Mouse (Mus musculus) kidney, embryonic 14.5 days (tissue): ENCODE measurements at regions not wholly inside any gene's neighbourhood (a gene's known extent, or its start where the extent isn't known, plus 50 kb on each side); places are given as distances from the start of the nearest gene placed in this dataset.

Experiments
- ATAC-seq: fragments of 200-750 bp; cut with Nextera tagmentation; 2 replicates; pipeline ENCODE4 v1.8.0; 2017; ENCODE audit warnings: moderate number of reproducible peaks, mild to moderate bottlenecking, moderate TSS enrichment, moderate library complexity; ENCODE audit not compliant: low FRiP score, low TSS enrichment
- H3K27ac ChIP-seq: fragments of 300-500 bp; sonication (generic); 2 replicates; pipeline ENCODE4 v1.5.1; 2014; ENCODE audit warnings: low read depth, mild to moderate bottlenecking, low read length, moderate library complexity, mixed read lengths
- H3K27me3 ChIP-seq: fragments of 300-500 bp; sonication (generic); 2 replicates; pipeline ENCODE4 v1.6.1; 2014; ENCODE audit warnings: mild to moderate bottlenecking, low read length; ENCODE audit not compliant: control insufficient read depth, insufficient read depth
- H3K36me3 ChIP-seq: fragments of 300-500 bp; sonication (generic); 2 replicates; pipeline ENCODE4 v1.6.1; 2014; ENCODE audit warnings: low read length, mixed read lengths; ENCODE audit not compliant: control insufficient read depth, insufficient read depth
- H3K4me1 ChIP-seq: fragments of 300-500 bp; sonication (generic); 2 replicates; pipeline ENCODE4 v1.6.1; 2014; ENCODE audit warnings: low read length, mixed read lengths; ENCODE audit not compliant: control insufficient read depth, insufficient read depth
- H3K4me2 ChIP-seq: fragments of 300-500 bp; sonication (generic); replicated peaks from 2 replicates; pipeline ENCODE4 v1.6.1; 2014; ENCODE audit warnings: low read depth, mild to moderate bottlenecking, low read length
- H3K4me3 ChIP-seq: fragments of 300-500 bp; sonication (generic); 2 replicates; pipeline ENCODE4 v1.5.1; 2014; ENCODE audit warnings: mild to moderate bottlenecking, low read length
- H3K9ac ChIP-seq: fragments of 300-500 bp; sonication (generic); 2 replicates; pipeline ENCODE4 v1.6.1; 2014; ENCODE audit warnings: low read depth, mild to moderate bottlenecking, low read length, moderate library complexity
- H3K9me3 ChIP-seq: fragments of 300-500 bp; sonication (generic); 2 replicates; pipeline ENCODE4 v1.6.1; 2016; ENCODE audit warnings: low read length; ENCODE audit not compliant: control insufficient read depth
- WGBS: fragments of 180-500 bp; shearing (Covaris S2); extraction: QIAGEN DNeasy Blood & Tissue Kit; methylation state at CpG from one replicate; pipeline ENCODE4 v1.1.7; 2014; 5-methylcytosine and 5-hydroxymethylcytosine counted together

DNA sequence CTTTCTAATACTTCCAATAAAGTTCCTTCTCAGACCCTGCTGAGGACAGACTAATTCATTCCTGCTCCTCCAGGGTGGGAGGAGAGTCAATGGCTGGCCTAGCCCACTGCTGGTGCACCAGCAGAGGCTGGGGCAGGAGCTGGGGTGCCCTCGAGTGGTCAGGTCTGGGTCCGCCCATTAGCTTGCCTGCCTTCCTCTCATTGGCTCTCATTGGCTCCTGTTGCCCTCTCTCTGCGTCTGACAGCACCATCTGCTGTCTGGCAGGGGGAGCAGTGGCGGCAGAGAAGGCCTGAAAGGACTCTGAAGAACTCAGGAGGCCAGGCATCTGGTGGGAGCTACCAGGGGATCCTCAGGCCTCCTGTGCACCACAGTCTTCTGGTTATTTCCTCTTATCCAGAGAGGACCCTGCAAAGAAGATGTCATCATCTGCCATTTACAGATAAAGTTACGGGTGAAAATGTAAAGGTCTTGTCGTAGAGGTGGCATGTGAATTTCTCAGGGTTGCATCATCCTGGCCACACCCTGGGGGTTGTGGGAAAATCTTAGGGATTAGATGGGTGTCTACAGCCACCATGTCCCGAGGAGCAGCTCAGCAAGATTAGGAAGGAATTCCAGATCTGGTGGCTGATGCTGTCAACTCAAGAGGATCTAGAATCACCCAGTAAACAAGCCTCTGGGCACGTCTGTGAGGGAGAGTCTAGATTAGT lies 66.6 kb upstream of the Gli2 start:
- 50% methylated on average over 8 of the region's 8 CpGs for WGBS
- Histone ChIP-seq H3K27ac (no peak overlapping the region), H3K4me2 (no peak overlapping the region), H3K27me3 (no peaks in the 10 kb centered on the region), H3K9ac (no peak overlapping the region), H3K9me3 (no peaks in the 10 kb centered on the region), H3K4me3 (no peak overlapping the region), H3K4me1 (no peaks in the 10 kb centered on the region), H3K36me3 (no peaks in the 10 kb centered on the region)
- peak; percentile 60; the same call in 1 of the 2 replicates for ATAC-seq

DNA sequence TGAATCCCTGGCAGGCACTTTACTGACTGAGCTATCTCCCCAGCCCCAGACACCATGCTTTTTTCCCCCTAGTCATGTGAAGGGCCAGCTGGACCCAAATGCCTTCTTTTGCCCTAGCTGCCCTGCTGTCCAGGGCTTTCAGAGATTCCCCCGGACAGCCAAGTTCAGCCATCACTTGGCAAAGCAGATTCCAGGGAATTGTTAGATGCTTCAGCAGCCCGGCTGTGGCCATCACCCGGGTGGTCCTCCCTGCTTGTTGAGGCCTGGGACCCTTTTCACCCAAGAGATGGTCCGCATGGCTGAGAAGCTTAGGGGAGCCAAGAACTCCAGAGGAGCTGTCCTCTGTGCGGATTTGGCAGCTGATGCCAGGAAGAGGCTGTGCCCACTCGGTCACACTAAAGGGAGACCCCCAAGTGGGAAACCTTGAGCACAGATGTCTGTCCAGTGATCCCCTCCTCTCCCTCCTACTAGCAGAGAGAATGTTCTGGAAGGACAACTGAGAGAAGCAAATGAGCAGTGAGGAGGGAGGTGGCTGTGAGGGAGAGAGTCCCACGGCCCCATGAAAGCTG lies 61.8 kb upstream of the Gli2 start:
- no peaks in the 10 kb centered on the region for H3K9me3 ChIP-seq
- H3K9ac ChIP-seq = no peak overlapping the region
- no peaks in the 10 kb centered on the region for H3K27me3 ChIP-seq
- no peak overlapping the region for H3K4me2 ChIP-seq
- no peak overlapping the region for H3K27ac ChIP-seq
- no peak overlapping the region for H3K4me3 ChIP-seq
- H3K4me1 ChIP-seq = no peaks in the 10 kb centered on the region
- no peaks in the 10 kb centered on the region for H3K36me3 ChIP-seq
- no peak for ATAC-seq
- 87% methylated on average over 7 of the region's 7 CpGs for WGBS

DNA sequence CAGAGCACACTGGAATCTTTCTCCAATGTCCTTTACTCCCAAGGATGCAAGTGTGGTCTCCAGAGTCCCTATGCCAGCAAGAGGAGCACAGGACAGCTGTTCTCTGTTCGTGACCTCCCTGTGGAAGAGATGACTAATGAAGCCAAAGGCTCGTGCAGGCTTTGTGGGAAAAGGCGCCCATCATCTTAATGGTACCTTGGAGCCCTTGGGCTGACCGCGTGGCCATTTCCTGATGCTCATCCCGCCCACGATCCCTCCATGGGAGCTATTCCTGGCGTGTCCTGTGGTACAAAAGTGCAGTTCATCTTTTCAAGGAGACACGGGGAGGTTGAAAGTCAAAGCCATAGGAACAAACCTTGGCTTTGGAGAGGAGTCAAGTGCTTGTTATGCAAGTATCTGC lies 55.2 kb upstream of the Gli2 start:
- whole genome bisulfite sequencing = 71% methylated on average over 9 of the region's 9 CpGs
- no peak for ATAC-seq

DNA sequence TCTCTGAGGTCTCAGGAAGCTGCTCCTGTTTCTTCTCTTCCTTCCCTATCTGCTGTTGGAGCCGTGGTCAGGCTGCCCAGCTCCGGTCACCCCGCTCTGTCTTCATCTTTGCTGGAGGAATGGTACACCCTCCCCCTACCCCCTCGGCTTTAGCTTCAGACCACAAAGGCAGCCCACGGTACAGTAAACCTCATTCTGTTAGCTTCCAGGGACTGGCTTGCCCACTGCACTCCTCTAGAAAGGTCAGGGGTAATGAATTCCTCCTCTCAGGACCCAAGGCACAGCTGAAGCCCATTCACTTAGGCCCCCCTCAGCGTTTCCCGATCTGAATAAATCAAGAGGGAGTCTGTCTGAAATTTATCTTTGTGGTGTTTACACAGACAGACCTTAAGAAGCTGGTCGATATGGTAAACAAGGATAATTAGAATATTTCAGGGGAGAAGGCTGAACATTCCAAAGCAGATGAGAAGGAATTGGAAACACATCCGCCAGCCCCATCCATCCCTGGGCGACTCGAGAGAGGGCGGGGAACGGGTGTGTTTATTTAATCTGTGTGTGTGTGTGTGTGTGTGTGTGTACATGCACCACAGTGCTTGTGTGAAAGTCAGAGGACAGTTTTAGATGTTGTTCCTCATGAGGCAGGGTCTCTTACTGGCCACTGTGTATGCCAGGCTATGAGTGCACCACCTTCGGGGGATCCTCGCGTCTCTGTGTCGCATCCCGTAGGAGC lies 53.0 kb upstream of the Gli2 start:
- Histone ChIP-seq H3K4me1 (no peaks in the 10 kb centered on the region), H3K27me3 (no peaks in the 10 kb centered on the region), H3K4me2 (no peak overlapping the region), H3K36me3 (no peaks in the 10 kb centered on the region), H3K27ac (no peak overlapping the region), H3K9me3 (no peaks in the 10 kb centered on the region), H3K4me3 (no peak overlapping the region), H3K9ac (no peak overlapping the region)
- 69% methylated on average over 18 of the region's 18 CpGs for WGBS
- peak; percentile 46; the same call in 1 of the 2 replicates for ATAC-seq

More for the DNA sequence above, 55.2 kb upstream of the Gli2 start:
- H3K4me2 ChIP-seq = no peak overlapping the region
- H3K9me3 ChIP-seq = no peaks in the 10 kb centered on the region
- no peaks in the 10 kb centered on the region for H3K27me3 ChIP-seq
- no peak overlapping the region for H3K9ac ChIP-seq
- no peak overlapping the region for H3K4me3 ChIP-seq
- H3K36me3 ChIP-seq = no peaks in the 10 kb centered on the region
- H3K27ac ChIP-seq = no peak overlapping the region
- no peaks in the 10 kb centered on the region for H3K4me1 ChIP-seq
